Mouse (Mus musculus) stomach, postnatal 0 days (tissue): ENCODE data around the gene Trim31. TPM values are rescaled to one million over a fixed set of nuclear protein-coding genes. Genes with fewer than 3 reads are reported as not detected.

Experiments used
- ATAC-seq: fragments of 200-750 bp; cut with Nextera tagmentation; 2 replicates; pipeline ENCODE4 v1.8.0; 2017; ENCODE audit not compliant: low FRiP score, low TSS enrichment
- DNase-seq: peaks from one replicate; pipeline ENCODE4 v3.0.0-alpha.2; 2016; ENCODE audit warnings: low spot score
- H3K27ac ChIP-seq: fragments of 300-500 bp; sonication (generic); replicated peaks from 2 replicates; pipeline ENCODE4 v1.5.1; 2014; ENCODE audit warnings: mild to moderate bottlenecking, control low read depth
- H3K27me3 ChIP-seq: fragments of 300-500 bp; sonication (generic); 2 replicates; pipeline ENCODE4 v1.6.1; 2014; ENCODE audit warnings: low read length; ENCODE audit not compliant: control insufficient read depth, insufficient read depth
- H3K36me3 ChIP-seq: fragments of 300-500 bp; sonication (generic); 2 replicates; pipeline ENCODE4 v1.6.1; 2014; ENCODE audit warnings: low read length, mixed read lengths; ENCODE audit not compliant: control insufficient read depth, insufficient read depth
- H3K4me1 ChIP-seq: fragments of 300-500 bp; sonication (generic); replicated peaks from 2 replicates; pipeline ENCODE4 v1.6.1; 2014; ENCODE audit warnings: antibody characterized with exemption; ENCODE audit not compliant: control insufficient read depth, insufficient read depth
- H3K4me2 ChIP-seq: fragments of 300-500 bp; sonication (generic); replicated peaks from 2 replicates; pipeline ENCODE4 v1.6.1; 2014; ENCODE audit warnings: low read depth, mild to moderate bottlenecking, control low read depth, moderate library complexity
- H3K4me3 ChIP-seq: fragments of 300-500 bp; sonication (generic); 2 replicates; pipeline ENCODE4 v1.5.1; 2014; ENCODE audit warnings: low read depth, low read length, control low read depth
- H3K9ac ChIP-seq: fragments of 300-500 bp; sonication (generic); 2 replicates; pipeline ENCODE4 v1.6.1; 2014; ENCODE audit warnings: mild to moderate bottlenecking, low read length, control low read depth, mixed read lengths
- H3K9me3 ChIP-seq: fragments of 300-500 bp; sonication (generic); 2 replicates; pipeline ENCODE4 v1.6.1; 2016; ENCODE audit warnings: low read length; ENCODE audit not compliant: control insufficient read depth
- CTCF ChIP-seq: IDR thresholded peaks from 2 replicates; pipeline ENCODE4 v1.5.1; 2016; ENCODE audit warnings: antibody characterized with exemption, low read depth, mild to moderate bottlenecking, moderate library complexity
- EP300 ChIP-seq: optimal IDR thresholded peaks from 2 replicates; pipeline ENCODE3; 2016; ENCODE audit warnings: antibody characterized with exemption
- WGBS: fragments of 180-500 bp; shearing (Covaris S2); extraction: QIAGEN DNeasy Blood & Tissue Kit; methylation state at CpG from one replicate; pipeline ENCODE4 v1.1.7; 2014; 5-methylcytosine and 5-hydroxymethylcytosine counted together
- polyA plus RNA-seq: library from polyadenylated mRNA; unstranded; fragments of >200 nt; fragmentation: Nextera tagmentation; extraction: Ambion mirVana; gene quantifications from 2 replicates; pipeline ENCODE4 v1.2.1, GENCODE M21; 2015

Gene Trim31
- polyA plus RNA-seq, 1 experiment from 2014 or later, result 1.8 TPM

DNA sequence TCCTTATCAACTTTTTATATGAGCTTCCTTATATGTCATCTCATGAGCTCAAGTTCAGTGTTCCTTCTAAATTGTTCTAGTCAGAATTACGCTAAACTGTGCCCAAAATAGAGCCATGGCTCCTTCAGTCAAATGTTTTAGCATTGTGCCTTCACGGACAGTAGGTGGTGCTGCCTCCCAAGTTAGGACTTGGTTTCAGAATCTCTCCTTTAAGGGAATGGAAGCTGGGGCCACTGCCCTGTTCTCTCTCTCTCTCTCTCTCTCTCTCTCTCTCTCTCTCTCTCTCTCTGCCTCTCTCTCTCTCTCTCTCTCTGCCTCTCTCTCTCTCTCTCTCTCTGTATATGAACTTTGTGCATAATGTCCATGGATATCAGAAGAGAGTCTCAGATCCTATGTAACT is 5.6 kb upstream of the Trim31 start:
- H3K36me3 ChIP-seq, result no peaks in the 10 kb centered on the region
- WGBS, result 3% methylated on average over 2 of the region's 2 CpGs
- H3K4me2 ChIP-seq, result no peak overlapping the region
- TF ChIP-seq CTCF (peak; percentile 88), EP300 (no peak)
- DNase-seq (peak; percentile 58), ATAC-seq (no peak; the same call in 1 of the 2 replicates)
- no peaks in the 10 kb centered on the region for H3K4me1 ChIP-seq
- H3K9ac ChIP-seq, result no peak overlapping the region
- H3K4me3 ChIP-seq, result no peak overlapping the region
- no peaks in the 10 kb centered on the region for H3K27me3 ChIP-seq
- H3K27ac ChIP-seq, result no peak overlapping the region
- no peaks in the 10 kb centered on the region for H3K9me3 ChIP-seq

DNA sequence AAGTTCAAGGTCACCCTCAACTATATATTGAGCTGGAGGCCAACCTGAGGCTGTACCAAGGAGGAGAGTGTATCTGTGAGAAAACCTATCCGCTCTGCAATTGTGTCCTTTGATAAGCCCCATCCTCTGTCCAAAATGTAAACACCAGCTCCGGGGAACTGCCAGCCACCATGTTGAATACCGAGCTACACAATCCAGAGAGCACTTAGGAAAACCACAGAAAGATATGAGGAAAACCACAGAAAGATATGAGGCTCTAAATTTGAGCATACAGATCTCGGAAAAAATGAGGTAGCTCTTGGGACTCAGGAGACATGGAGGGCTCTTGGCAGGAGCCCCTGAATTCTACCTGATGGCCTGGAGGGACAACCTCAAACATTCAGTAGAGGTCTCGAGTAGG is 4.5 kb upstream of the Trim31 start:
- no peaks in the 10 kb centered on the region for H3K36me3 ChIP-seq
- DNase-seq (no peak), ATAC-seq (no peak)
- H3K4me2 ChIP-seq, result no peak overlapping the region
- no peaks in the 10 kb centered on the region for H3K4me1 ChIP-seq
- TF ChIP-seq CTCF (no peak), EP300 (no peak)
- no peaks in the 10 kb centered on the region for H3K9me3 ChIP-seq
- WGBS, result 49% methylated on average over 5 of the region's 5 CpGs
- no peaks in the 10 kb centered on the region for H3K27me3 ChIP-seq
- H3K27ac ChIP-seq, result no peak overlapping the region
- no peak overlapping the region for H3K9ac ChIP-seq
- H3K4me3 ChIP-seq, result no peak overlapping the region

DNA sequence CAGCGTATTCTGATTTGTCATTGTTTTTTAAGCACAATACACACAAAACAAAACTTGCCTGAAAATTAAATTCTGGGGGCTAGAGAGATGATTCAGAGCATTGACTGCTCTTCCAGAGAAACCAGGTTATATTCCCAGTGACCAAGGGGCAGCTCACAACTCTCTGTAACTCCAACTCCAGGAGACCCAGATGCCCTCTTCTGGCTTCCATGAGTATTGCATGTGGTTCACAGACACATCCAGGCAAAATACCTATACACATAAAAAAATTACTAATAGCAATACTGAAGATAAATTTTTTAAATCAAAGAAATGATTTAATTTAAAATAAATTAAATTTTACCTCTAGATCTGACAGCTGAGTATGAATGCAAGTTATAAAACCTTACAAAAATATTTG is 1.3 kb upstream of the Trim31 start:
- peak; percentile 51 for DNase-seq
- Histone ChIP-seq H3K9me3 (no peaks in the 10 kb centered on the region), H3K4me3 (no peak overlapping the region), H3K9ac (no peak overlapping the region), H3K27ac (no peak overlapping the region), H3K36me3 (no peaks in the 10 kb centered on the region), H3K4me2 (no peak overlapping the region), H3K4me1 (no peaks in the 10 kb centered on the region), H3K27me3 (no peaks in the 10 kb centered on the region)
- peak; percentile 74 for TF ChIP-seq CTCF
- no peak for TF ChIP-seq EP300
- no peak for ATAC-seq
- WGBS, result 77% methylated on average over 1 of the region's 1 CpGs

DNA sequence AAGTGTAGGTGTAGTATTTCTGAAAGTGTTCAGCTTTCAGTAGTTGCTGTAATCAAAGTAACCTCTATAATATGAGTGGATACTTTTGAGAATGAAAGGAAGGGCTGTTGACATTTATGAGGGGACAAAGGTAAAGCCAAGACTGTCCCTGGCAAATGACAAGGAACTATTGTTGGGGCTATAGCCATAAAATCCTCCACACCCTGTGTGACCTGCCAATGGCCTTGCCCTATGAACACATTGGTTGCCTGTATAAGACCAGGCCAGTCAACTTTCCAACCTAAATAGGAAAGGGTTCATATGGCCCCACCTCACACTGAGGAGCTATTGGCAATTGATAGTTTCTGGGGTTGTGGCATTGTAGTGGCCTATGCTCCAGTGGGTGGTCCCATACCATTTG is 853 bp upstream of the Trim31 start:
- H3K4me3 ChIP-seq, result no peak overlapping the region
- no peak for TF ChIP-seq EP300
- TF ChIP-seq CTCF, result no peak
- H3K27ac ChIP-seq, result no peak overlapping the region
- H3K9ac ChIP-seq, result no peak overlapping the region
- no peaks in the 10 kb centered on the region for H3K9me3 ChIP-seq
- H3K27me3 ChIP-seq, result no peaks in the 10 kb centered on the region
- no peak for ATAC-seq
- no peaks in the 10 kb centered on the region for H3K4me1 ChIP-seq
- no peak overlapping the region for H3K4me2 ChIP-seq
- H3K36me3 ChIP-seq, result no peaks in the 10 kb centered on the region
- no peak for DNase-seq

DNA sequence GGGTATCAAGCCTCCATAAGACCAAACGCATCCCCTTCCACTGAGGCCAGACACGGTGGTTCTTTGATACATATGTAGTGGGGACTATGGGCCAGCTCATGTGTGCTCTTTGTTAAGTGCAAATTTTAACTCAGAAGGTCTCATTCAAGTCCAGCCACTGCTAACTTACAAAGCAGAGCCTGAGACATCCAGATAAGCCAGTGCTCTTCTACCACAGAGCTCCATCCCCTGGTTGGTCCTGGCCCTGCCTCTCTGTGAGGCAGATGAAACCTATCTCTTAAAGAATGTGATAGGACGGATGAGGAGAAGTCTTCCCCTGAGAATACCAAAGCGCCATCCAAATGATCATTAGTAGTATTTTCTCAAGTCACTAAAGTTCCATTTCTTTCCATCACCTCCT is 1.5 kb downstream of the Trim31 start:
- no peak overlapping the region for H3K4me2 ChIP-seq
- no peak for TF ChIP-seq CTCF
- TF ChIP-seq EP300, result no peak
- H3K27ac ChIP-seq, result no peak overlapping the region
- no peak overlapping the region for H3K4me3 ChIP-seq
- no peaks in the 10 kb centered on the region for H3K4me1 ChIP-seq
- ATAC-seq (no peak), DNase-seq (no peak)
- H3K9ac ChIP-seq, result no peak overlapping the region
- 80% methylated on average over 4 of the region's 4 CpGs for WGBS
- no peaks in the 10 kb centered on the region for H3K36me3 ChIP-seq
- H3K27me3 ChIP-seq, result no peaks in the 10 kb centered on the region
- no peaks in the 10 kb centered on the region for H3K9me3 ChIP-seq

DNA sequence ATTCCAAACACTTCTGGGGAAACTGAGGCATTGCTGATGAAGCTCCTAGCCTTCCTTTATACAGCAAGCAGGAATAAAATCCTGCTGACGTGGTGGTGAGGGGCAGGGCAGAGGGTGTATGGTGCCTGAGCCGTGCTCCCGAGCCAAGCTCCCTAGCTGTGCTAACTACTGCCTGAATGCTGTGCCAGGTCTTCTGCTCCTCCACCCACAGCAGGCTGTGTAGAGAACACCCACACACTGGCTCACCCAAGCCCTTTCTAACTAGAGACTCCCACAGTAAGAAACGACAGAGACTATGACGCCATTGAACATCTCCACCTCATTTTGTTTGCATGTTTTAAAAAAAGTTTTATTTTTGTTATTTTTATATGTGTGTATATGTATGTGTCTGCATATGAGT is 2.1 kb downstream of the Trim31 start:
- no peaks in the 10 kb centered on the region for H3K4me1 ChIP-seq
- no peaks in the 10 kb centered on the region for H3K27me3 ChIP-seq
- no peak overlapping the region for H3K4me3 ChIP-seq
- DNase-seq (no peak), ATAC-seq (no peak)
- TF ChIP-seq EP300 (no peak), CTCF (no peak)
- no peak overlapping the region for H3K4me2 ChIP-seq
- H3K9me3 ChIP-seq, result no peaks in the 10 kb centered on the region
- H3K36me3 ChIP-seq, result no peaks in the 10 kb centered on the region
- no peak overlapping the region for H3K9ac ChIP-seq
- 75% methylated on average over 5 of the region's 5 CpGs for WGBS
- no peak overlapping the region for H3K27ac ChIP-seq

DNA sequence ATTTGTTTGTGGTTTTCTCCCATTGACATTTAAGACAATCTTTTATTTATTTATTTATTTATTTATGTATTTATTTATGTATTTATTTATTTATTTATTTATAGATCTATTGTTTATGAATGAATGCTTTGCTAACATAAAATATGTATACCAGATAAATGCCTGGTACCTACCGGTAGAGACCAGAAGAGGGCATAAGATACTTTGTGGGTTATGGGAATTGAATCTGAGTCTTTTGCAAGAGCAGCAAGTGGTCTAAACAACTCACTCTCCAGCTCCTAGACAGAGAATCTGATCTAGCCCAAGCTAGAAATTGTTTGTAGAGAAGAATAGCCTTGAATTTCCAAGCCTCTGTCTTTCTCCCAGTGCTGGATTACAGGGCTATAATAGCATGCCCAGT is 2.8 kb downstream of the Trim31 start:
- no peaks in the 10 kb centered on the region for H3K9me3 ChIP-seq
- no peaks in the 10 kb centered on the region for H3K4me1 ChIP-seq
- no peak for DNase-seq
- H3K27ac ChIP-seq, result no peak overlapping the region
- no peaks in the 10 kb centered on the region for H3K27me3 ChIP-seq
- WGBS, result 32% methylated on average over 1 of the region's 1 CpGs
- no peak overlapping the region for H3K4me3 ChIP-seq
- no peak overlapping the region for H3K9ac ChIP-seq
- no peak for ATAC-seq
- H3K36me3 ChIP-seq, result no peaks in the 10 kb centered on the region
- H3K4me2 ChIP-seq, result no peak overlapping the region
- peak; percentile 51 for TF ChIP-seq CTCF
- TF ChIP-seq EP300, result no peak
